Mouse (Mus musculus) G1E (cell line): ENCODE measurements at regions not wholly inside any gene's neighbourhood (a gene's known extent, or its start where the extent isn't known, plus 50 kb on each side); places are given as distances from the start of the nearest gene placed in this dataset.

Source experiments
- ATAC-seq: 2 replicates; pipeline ENCODE4 v1.8.0; 2016; ENCODE audit warnings: mild to moderate bottlenecking; ENCODE audit not compliant: insufficient number of reproducible peaks, poor library complexity, low FRiP score, severe bottlenecking; ENCODE audit errors: extremely low read depth
- DNase-seq: peaks from one replicate; pipeline ENCODE4 v3.0.0; 2012; ENCODE audit warnings: low spot score
- H3K27me3 ChIP-seq: 2 replicates; pipeline ENCODE4 v1.6.1; 2012; ENCODE audit warnings: mild to moderate bottlenecking, low read length, inconsistent platforms; ENCODE audit not compliant: insufficient read depth
- H3K36me3 ChIP-seq: replicated peaks from 2 replicates; pipeline ENCODE3; 2012; ENCODE audit warnings: mild to moderate bottlenecking, inconsistent platforms
- H3K4me1 ChIP-seq: 2 replicates; pipeline ENCODE4 v1.6.1; 2012; ENCODE audit warnings: low read depth, low read length, inconsistent platforms, mixed read lengths; ENCODE audit not compliant: insufficient read depth
- H3K4me3 ChIP-seq: 2 replicates; pipeline ENCODE4 v1.5.1; 2012; ENCODE audit warnings: low read depth, mild to moderate bottlenecking, inconsistent platforms, low read length, moderate library complexity, mixed read lengths
- H3K9me3 ChIP-seq: replicated peaks from 2 replicates; pipeline ENCODE4 v1.6.1; 2012; ENCODE audit warnings: inconsistent platforms
- CTCF ChIP-seq: IDR thresholded peaks from 2 replicates; pipeline ENCODE4 v1.5.1; 2012; ENCODE audit warnings: low read depth, low read length, inconsistent platforms, mixed read lengths
- GATA1 ChIP-seq: IDR thresholded peaks from 2 replicates; pipeline ENCODE4 v1.6.1; 2012; ENCODE audit warnings: borderline replicate concordance, low read length, inconsistent platforms, mixed read lengths
- GATA2 ChIP-seq: IDR thresholded peaks from 2 replicates; pipeline ENCODE4 v1.6.1; 2012; ENCODE audit warnings: low read depth, low read length, inconsistent platforms, borderline replicate concordance
- POLR2AphosphoS5 ChIP-seq: IDR thresholded peaks from 2 replicates; pipeline ENCODE4 v1.6.1; 2012; ENCODE audit warnings: low read depth, low read length, inconsistent platforms; ENCODE audit not compliant: insufficient replicate concordance
- TAL1 ChIP-seq: conservative IDR thresholded peaks from 2 replicates; pipeline ENCODE4 v1.6.1; 2012; ENCODE audit warnings: low read depth, low read length, inconsistent platforms, mixed read lengths

DNA sequence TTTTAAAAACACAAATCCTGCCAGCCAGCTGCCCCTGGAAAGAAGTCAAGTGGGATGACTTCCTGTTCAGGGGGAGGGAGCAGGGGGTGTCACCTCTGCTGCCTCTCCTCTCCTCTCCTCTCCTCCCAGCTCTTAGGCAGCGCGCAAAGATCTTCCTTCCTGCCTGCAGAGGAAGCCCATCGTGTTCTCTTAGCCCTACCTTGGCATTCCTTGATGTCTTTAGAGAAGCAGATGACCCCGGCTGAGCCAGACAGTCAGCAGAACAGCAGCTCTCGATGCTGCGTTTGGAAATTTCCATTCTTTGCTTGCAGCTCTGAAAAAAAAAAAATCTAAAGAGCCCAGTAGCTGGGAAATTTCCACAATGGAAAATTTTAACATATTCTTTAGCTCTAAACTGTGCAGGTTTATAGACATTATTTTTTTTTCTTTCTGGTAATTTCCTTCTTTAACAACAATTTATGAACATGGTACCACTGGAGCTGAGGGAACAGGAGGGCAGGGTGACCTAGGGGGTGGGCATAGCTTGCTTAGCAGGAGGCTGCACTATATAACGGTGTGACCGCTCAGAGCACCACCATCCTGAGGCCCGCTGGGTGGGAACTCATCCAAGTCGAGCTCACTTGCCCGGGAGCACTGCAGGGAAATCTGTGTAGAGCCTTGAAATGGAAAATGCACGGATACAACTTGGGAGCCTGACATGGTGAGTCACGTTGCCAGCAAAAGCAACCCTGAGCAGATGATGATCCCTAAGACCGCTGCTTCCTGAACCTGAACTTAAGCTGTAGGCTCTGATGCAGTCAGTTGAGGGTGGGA lies 109.9 kb upstream of the Mkln1 start:
- H3K36me3 ChIP-seq = no peaks in the 10 kb centered on the region
- no peak for TF ChIP-seq CTCF
- TF ChIP-seq GATA2 = no peak
- no peak for TF ChIP-seq POLR2AphosphoS5
- TF ChIP-seq GATA1 = no peak
- TF ChIP-seq TAL1 = no peak
- ATAC-seq (no peak), DNase-seq (no peak)
- H3K9me3 ChIP-seq = no peaks in the 10 kb centered on the region
- H3K4me3 ChIP-seq = no peak overlapping the region
- H3K4me1 ChIP-seq = peaks cover 5% of the 10 kb centered on the region; the same call in 1 of the 2 replicates
- H3K27me3 ChIP-seq = no peaks in the 10 kb centered on the region; the same call in 1 of the 2 replicates

DNA sequence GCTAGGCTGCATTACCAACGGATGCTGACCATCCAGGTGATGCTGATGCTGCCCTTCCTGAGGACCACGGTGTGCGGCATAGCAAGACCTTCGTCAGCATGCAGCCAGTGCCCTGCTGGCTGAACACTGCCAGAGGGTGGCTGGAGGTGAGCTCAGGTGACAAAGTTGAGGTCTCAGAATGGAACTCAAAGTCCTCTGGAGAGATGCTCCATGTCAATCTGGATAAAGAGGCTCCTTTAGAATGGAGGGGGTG lies 109.4 kb upstream of the Mkln1 start:
- Histone ChIP-seq H3K4me1 (peaks cover 3% of the 10 kb centered on the region; the same call in 1 of the 2 replicates), H3K36me3 (no peaks in the 10 kb centered on the region), H3K9me3 (no peaks in the 10 kb centered on the region), H3K4me3 (no peak overlapping the region), H3K27me3 (no peaks in the 10 kb centered on the region; the same call in 1 of the 2 replicates)
- no peak for DNase-seq
- ATAC-seq = no peak
- no peak for TF ChIP-seq CTCF
- no peak for TF ChIP-seq GATA1
- TF ChIP-seq POLR2AphosphoS5 = no peak
- no peak for TF ChIP-seq TAL1
- no peak for TF ChIP-seq GATA2

DNA sequence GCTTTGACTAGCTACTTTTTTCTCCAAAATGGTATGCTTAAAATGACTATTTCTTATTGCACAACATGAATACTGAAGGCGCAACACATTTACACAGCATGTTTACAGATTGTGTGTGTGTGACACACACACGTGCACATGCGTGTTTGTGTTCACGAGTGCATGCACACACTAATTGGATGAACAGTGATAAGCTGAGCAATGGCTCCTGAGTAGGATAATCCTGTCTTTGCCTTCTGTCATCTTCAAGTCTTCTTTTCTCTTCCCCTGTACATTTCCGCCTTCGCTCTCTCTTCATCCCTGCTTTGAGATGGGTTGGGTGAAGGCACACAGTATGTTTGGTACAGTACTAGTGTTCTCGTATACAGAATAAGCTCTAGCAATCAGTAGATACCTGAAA lies 106.5 kb upstream of the Mkln1 start:
- H3K4me1 ChIP-seq = no peaks in the 10 kb centered on the region
- ATAC-seq (no peak), DNase-seq (no peak)
- H3K9me3 ChIP-seq = no peaks in the 10 kb centered on the region
- no peak overlapping the region for H3K4me3 ChIP-seq
- TF ChIP-seq CTCF (no peak), TAL1 (no peak), POLR2AphosphoS5 (no peak), GATA2 (no peak), GATA1 (no peak)
- H3K36me3 ChIP-seq = no peaks in the 10 kb centered on the region
- H3K27me3 ChIP-seq = peaks cover 6% of the 10 kb centered on the region; the same call in 1 of the 2 replicates

DNA sequence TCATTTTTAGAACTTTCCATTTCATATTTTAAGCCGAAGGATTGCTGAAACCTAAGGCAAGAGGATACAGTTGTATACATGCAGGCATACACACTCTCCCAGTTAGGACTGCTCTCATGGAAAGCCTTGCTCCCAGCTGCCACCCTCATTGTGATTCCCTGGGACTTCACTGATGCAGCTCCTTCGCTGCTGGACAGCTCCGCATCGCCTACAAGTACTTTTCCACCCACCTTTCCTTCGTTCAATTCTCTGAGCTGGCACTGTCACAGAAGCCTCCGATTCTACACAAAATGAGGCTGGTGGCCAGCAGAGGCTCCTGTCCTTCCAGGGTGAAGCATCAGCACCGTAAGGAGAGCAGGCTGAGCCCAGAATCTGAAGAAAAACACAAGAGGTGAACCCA lies 105.5 kb upstream of the Mkln1 start:
- ATAC-seq (no peak), DNase-seq (no peak)
- no peaks in the 10 kb centered on the region for H3K4me1 ChIP-seq
- H3K36me3 ChIP-seq = no peaks in the 10 kb centered on the region
- TF ChIP-seq CTCF = no peak
- no peak for TF ChIP-seq GATA2
- no peak for TF ChIP-seq POLR2AphosphoS5
- TF ChIP-seq GATA1 = no peak
- no peak for TF ChIP-seq TAL1
- no peak overlapping the region for H3K4me3 ChIP-seq
- no peaks in the 10 kb centered on the region for H3K9me3 ChIP-seq
- H3K27me3 ChIP-seq = peaks cover 7% of the 10 kb centered on the region; the same call in 1 of the 2 replicates

DNA sequence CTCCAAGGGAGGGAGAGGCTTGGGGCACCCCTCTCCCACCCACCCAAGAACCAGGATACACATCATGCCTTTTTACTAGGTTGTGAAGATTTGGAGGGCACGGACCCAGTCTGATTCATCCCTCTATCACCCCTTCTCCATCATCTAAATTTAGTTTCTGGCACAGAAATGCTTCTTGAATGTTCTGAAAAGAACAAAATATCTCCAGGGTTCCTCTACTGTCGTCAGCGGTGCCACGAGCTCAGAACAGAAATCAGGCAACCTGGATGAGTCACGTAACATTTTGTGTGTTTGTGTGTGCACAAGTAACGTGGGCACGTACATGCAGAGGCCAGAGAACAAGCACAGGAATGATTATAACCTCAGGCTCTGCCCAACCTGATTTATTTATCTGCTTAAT lies 99.1 kb upstream of the Mkln1 start:
- TF ChIP-seq CTCF = no peak
- TF ChIP-seq GATA1 = no peak
- TF ChIP-seq POLR2AphosphoS5 = no peak
- TF ChIP-seq TAL1 = no peak
- no peak for TF ChIP-seq GATA2
- DNase-seq (no peak), ATAC-seq (no peak)
- Histone ChIP-seq H3K4me3 (no peak overlapping the region), H3K27me3 (peaks cover 14% of the 10 kb centered on the region), H3K9me3 (no peaks in the 10 kb centered on the region), H3K4me1 (no peaks in the 10 kb centered on the region), H3K36me3 (no peaks in the 10 kb centered on the region)

DNA sequence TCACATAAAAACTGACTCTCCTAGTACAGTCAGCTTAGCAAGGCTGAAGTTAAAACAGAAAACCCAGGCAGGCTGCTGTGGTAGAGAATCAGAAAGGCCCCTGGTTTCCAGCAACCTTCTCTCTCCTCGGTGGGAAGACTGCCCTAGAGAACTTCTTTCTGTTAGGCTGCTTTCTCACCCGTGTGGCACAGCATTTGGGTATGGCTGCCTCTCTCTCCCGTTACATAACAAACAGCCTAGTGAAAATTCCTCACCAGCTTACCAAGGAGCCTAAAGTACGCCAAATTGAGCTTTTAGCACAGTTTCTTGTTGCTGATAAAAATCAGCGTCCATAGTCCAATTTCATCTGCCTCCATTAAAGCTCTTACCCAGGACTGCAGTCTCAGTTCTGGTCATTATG lies 92.8 kb upstream of the Mkln1 start:
- H3K4me1 ChIP-seq = no peaks in the 10 kb centered on the region
- DNase-seq (no peak), ATAC-seq (no peak)
- H3K9me3 ChIP-seq = no peaks in the 10 kb centered on the region
- H3K4me3 ChIP-seq = no peak overlapping the region
- no peaks in the 10 kb centered on the region for H3K36me3 ChIP-seq
- TF ChIP-seq GATA2 (no peak), GATA1 (no peak), TAL1 (no peak), CTCF (no peak), POLR2AphosphoS5 (no peak)
- peaks cover 5% of the 10 kb centered on the region; the same call in 1 of the 2 replicates for H3K27me3 ChIP-seq
